Mouse (Mus musculus): ENCODE results near the gene Olfr750.
A peak's percentile ranks its signal among the peaks of the same experiment; 100 is the strongest.

Olfr750 gene

GRCm38 (mm10) chr14:51088970-51089673 is 14.9 kb upstream of the Olfr750 start:
- ATAC-seq (ENCODE audit: insufficient number of reproducible peaks, low FRiP score, low TSS enrichment), result peak; percentile 85

GRCm38 (mm10) chr14:51088166-51088969 is 14.1 kb upstream of the Olfr750 start:
- peak; percentile 27; the same call in 1 of the 2 replicates for ATAC-seq (ENCODE audit: insufficient number of reproducible peaks, low FRiP score, low TSS enrichment)

- no peak for ATAC-seq (ENCODE audit: insufficient number of reproducible peaks, low FRiP score, low TSS enrichment)
These were observed 13.5 kb upstream of the Olfr750 start for GRCm38 (mm10) chr14:51087762-51088161.

- ATAC-seq (ENCODE audit: insufficient number of reproducible peaks, low FRiP score, low TSS enrichment), result no peak
These were observed 11.7 kb upstream of the Olfr750 start for GRCm38 (mm10) chr14:51085911-51086310.

- no peak for ATAC-seq (ENCODE audit: insufficient number of reproducible peaks, low FRiP score, low TSS enrichment)
These were observed 10.9 kb upstream of the Olfr750 start for GRCm38 (mm10) chr14:51085086-51085485.

GRCm38 (mm10) chr14:51083805-51084204 is 9.6 kb upstream of the Olfr750 start:
- ATAC-seq (ENCODE audit: insufficient number of reproducible peaks, low FRiP score, low TSS enrichment), result no peak

- peak; percentile 54; the same call in 1 of the 2 replicates for ATAC-seq (ENCODE audit: insufficient number of reproducible peaks, low FRiP score, low TSS enrichment)
These were observed 8.7 kb upstream of the Olfr750 start for GRCm38 (mm10) chr14:51082599-51083581.

- no peak for ATAC-seq (ENCODE audit: insufficient number of reproducible peaks, low FRiP score, low TSS enrichment)
These were observed 6.8 kb upstream of the Olfr750 start for GRCm38 (mm10) chr14:51081035-51081434.

- ATAC-seq (ENCODE audit: insufficient number of reproducible peaks, low FRiP score, low TSS enrichment), result no peak
These were observed 4.9 kb upstream of the Olfr750 start for GRCm38 (mm10) chr14:51079180-51079579.

- ATAC-seq (ENCODE audit: insufficient number of reproducible peaks, low FRiP score, low TSS enrichment), result no peak
These were observed 4.6 kb downstream of the Olfr750 start for GRCm38 (mm10) chr14:51069617-51070016.

GRCm38 (mm10) chr14:51068956-51069355 is 5.3 kb downstream of the Olfr750 start:
- ATAC-seq (ENCODE audit: insufficient number of reproducible peaks, low FRiP score, low TSS enrichment), result no peak

- no peak for ATAC-seq (ENCODE audit: insufficient number of reproducible peaks, low FRiP score, low TSS enrichment)
These were observed 13.5 kb downstream of the Olfr750 start for GRCm38 (mm10) chr14:51060761-51061160.

- ATAC-seq (ENCODE audit: insufficient number of reproducible peaks, low FRiP score, low TSS enrichment), result no peak
These were observed 16.8 kb downstream of the Olfr750 start, which contains the start of gene Rnase12 for GRCm38 (mm10) chr14:51057401-51057831. Gene Rnase12 (minus strand): TSS chr14:51057661.

GRCm38 (mm10) chr14:51054243-51055237 is 19.7 kb downstream of the Olfr750 start:
- ATAC-seq (ENCODE audit: insufficient number of reproducible peaks, low FRiP score, low TSS enrichment), result no peak

GRCm38 (mm10) chr14:51053176-51053575 is 21.1 kb downstream of the Olfr750 start:
- ATAC-seq (ENCODE audit: insufficient number of reproducible peaks, low FRiP score, low TSS enrichment), result no peak

- ATAC-seq (ENCODE audit: insufficient number of reproducible peaks, low FRiP score, low TSS enrichment), result no peak
These were observed 22.3 kb downstream of the Olfr750 start for GRCm38 (mm10) chr14:51051941-51052340.

GRCm38 (mm10) chr14:51050063-51050462 is 24.2 kb downstream of the Olfr750 start, which contains the start of gene Rnase11:
Gene Rnase11 (minus strand): TSS chr14:51050163.
- ATAC-seq (ENCODE audit: insufficient number of reproducible peaks, low FRiP score, low TSS enrichment), result no peak

- no peak for ATAC-seq (ENCODE audit: insufficient number of reproducible peaks, low FRiP score, low TSS enrichment)
These were observed 26.4 kb downstream of the Olfr750 start for GRCm38 (mm10) chr14:51047846-51048245.

GRCm38 (mm10) chr14:51041769-51042168 is 32.5 kb downstream of the Olfr750 start, which contains the start of gene Rnase9:
Gene Rnase9 (minus strand): TSS chr14:51041869.
- no peak for ATAC-seq (ENCODE audit: insufficient number of reproducible peaks, low FRiP score, low TSS enrichment)
